Mouse (Mus musculus) mouse embryonic stem cell (cell line): ENCODE data around the gene Bclaf1.

Experiments
- in situ Hi-C, 2 experiments: fragments of 300-500 bp; cut with MboI; formaldehyde crosslinking; loops; 1 replicate in 1 of 2; 3 replicates in 1 of 2; pipeline ENCODE4 v1.14.3; 2019 to 2020; ENCODE audit warnings: low sequenced_read_pairs in 2 of 2, low pct_unique_long_range_greater_than_20kb in 1 of 2, mixed read lengths in 1 of 2; ENCODE audit not compliant: unreplicated experiment in 1 of 2

Gene Bclaf1

DNA sequence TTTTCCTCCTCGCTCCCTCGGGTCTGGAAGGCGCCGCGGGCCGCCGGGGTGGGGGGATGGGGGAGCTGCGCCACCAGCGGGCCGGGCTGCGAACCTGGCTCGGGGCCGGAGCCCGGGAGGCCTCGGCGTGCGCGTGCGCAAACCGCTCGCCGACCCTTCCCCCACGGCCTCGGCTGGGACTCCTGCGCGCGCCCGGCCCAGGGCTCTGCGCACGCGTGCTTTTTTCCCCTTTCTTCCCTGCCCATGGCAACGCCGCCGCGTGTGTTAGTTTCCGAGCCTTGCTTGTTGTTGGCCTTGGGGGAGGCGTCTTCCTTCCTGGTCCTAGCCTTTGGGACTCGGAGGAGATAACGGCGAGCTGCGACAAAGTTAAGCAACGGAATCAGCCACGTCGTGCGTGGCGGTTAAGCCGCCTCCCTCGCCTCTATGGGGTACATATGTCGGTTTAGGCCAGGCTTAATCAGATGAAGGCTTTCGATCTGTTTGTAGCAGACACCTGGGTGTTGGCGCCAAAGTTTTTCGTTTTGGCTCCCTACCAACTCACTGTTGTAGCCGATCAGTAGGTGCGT lies 550 bp downstream of the Bclaf1 start:
- in situ Hi-C loops = no loop called here

DNA sequence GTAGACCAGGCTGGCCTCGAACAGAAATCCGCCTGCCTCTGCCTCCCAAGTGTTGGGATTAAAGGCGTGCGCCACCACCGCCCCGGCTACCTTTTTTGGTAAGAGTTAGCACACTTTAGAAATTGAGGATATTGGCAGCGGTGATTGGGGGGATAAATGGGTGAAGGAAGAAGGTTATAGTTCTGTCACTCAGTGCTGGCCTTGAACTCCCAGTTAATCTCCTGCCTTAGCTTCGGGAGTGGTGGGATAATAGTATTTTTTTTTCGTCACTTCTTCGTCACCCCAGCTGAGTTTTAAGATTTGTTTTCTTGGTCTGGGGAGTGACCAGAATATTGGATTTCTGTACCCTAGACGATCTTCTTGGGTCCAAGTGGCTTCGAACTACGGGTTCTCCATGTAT lies 1.2 kb downstream of the Bclaf1 start:
- in situ Hi-C loops = no loop called here

DNA sequence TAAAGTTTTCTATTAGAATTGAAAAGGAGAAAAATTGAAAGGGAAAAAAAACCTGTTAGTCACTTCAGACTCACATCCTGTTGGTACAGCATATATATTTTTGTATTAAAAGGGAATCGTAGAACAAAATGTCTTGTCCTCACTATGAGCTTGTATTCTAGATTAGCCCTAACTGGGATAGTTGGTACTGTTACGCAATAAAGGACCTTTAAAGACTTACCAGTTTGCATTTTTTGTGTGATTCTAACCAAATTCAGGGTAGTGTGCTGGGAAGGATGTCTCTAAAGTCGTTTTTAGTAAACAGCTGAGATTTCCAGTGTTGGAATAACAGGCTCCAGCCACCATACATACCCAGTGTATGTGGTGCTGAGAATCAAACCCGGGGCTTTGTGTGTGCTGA lies 1.7 kb downstream of the Bclaf1 start:
- in situ Hi-C loops = no loop called here

DNA sequence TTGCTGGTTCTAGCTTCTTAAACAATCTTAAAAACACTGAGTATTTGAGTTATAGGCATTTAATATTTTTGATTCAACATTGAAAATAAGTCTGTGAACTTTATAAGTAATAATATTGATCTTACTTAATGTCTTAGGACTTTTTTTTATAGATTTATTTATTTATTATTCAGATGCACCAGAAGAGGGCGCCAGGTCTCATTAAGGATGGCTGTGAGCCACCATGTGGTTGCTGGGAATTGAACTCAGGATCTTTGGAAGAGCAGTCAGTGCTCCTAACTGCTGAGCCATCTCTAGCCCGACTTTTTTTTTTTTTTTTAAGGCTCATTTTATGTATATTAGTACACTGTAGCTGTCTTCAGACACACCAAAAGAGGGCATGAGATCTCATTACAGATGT lies 2.5 kb downstream of the Bclaf1 start:
- in situ Hi-C loops = no loop called here

DNA sequence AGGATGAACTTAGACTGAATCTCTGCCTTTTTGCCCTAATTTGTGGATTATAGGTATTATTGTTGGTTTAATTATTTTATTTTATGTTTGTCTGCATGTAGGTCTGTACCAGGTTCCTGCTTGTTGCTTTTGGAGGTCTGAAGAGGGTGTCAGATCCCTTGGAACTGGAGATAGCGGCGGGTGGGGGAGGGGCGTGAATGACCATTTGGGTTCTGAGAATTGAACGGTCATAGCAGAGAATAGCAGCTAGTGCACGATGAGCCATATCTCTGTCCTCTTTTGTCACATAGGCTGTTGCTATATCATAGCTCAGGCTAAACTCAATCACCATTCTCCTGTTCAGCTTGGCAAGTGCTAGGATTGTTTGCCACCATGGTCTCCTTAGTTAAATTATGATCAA lies 5.2 kb downstream of the Bclaf1 start:
- in situ Hi-C loops = no loop called here

DNA sequence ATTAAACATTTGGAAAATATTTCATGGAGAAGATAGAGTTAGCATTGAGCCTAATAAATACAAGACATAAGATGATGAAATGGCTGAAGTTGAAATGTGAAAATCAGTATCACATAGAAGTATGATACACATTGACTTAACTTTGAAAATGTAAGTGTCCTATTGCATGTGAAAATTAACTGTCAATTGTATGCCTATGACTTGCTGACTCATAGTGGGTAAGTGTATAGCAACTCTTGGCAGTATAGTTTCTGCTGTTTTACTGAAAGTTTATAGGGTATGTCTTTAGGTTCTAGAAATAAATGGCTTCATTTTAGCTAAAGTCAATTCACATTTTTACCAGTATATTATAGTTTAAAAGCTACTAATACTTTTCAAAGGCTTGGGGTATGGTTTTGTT lies 14.0 kb downstream of the Bclaf1 start:
- in situ Hi-C loops = no loop called here

DNA sequence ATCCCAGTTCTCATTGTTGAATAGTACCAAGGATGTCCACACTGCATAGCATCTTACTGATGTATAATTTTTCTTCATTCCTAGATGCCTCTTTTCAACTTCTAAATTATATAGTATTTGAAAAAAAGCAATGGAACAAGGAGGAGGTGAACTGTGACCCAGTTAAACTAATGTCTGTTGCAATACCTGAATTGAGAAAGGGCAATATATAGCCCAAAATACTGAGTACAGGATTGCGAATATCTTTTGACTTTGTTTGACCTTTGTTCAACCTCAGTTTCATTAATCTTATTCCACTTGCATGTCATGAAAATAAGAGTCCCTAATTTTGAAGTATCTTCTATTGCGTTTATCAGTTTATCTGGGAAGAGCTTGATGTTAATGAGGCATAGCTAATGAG lies 19.0 kb downstream of the Bclaf1 start:
- in situ Hi-C loops = no loop called here

DNA sequence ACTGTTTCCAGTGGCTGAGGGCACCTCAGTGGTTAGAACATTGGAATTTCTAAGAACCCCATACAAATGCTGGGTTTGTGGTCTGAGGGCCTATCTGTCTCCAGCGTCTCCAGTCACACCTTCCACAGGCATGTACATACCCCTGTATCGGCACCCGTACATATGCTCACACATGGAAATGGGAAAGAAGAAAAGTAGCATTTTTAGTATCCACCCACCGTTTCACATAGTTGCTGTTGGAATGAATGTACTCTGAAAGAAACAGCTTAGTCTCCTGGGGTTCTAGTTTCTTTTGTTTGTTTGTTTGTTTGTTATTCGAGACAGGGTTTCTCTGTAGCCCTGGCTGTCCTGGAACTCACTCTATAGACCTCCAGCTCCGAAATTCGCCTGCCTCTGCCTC lies 25.6 kb downstream of the Bclaf1 start:
- in situ Hi-C loops = no loop called here

DNA sequence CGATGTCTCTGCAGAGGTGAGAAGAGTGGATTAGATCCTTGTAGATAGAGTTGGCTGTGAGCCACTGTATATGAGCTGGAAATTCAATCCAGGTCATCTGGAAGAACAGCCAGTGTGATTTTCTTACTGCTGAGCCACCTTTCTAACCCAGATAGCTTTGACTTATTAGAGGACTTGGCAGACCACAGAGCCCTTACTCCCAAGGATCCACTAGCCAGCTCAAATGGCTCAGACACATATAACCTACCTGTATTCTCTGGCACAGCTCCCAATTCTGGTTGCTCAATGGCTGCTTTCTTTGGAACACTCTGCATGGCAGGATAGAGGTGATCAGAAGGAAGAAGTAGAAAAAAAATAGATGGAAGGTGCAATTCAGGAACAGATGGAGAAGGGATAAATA lies 33.5 kb downstream of the Bclaf1 start:
- in situ Hi-C loops = no loop called here

DNA sequence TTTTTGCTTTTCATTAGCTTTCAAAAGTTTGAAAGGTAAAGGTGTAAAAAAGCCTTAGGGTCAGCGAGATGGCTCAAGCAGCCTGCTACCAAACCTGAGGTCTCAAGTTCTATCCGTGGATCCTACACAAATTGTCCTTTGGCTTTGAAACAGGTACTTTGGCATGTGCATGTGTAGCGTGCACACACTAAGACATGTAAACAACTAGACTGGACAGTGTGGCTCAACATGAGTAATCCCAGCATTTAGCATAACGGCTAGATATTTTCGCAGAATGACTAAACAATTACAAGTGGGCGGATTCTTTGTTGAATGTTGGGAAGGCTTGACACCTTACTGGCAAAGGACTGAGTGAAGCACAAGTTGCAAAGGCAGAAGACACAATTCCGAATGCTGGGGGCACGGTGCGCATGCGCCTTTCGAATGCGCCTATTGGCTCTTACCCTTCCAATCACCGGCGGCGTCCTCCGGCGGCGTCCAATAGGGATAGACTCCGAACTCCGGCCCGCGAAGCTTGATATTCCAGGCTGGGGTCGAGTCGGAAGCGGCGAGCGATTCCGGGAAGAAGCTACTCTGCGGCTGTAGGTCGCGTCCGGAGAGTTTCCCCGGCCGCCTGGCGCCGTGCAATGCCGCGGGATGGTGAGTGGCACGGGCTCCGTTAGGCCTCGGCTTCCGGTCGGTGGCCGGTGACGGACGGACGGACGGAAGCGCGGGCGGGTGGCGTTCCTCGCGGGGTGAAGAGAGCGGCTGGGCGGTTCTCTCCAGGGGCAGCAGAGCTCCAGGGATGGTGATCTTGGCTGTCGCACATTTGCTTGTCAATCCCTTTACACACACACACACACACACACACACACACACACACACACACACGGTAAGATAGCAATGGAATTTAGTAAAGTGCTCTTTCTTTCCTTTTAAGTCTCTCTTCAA lies 35.3 kb downstream of the Bclaf1 start, which contains the start of gene Mtfr2:
TSS of gene Mtfr2 (plus strand) at position 486 of the 930 bp plus-strand sequence.
- in situ Hi-C loops = no loop called here

DNA sequence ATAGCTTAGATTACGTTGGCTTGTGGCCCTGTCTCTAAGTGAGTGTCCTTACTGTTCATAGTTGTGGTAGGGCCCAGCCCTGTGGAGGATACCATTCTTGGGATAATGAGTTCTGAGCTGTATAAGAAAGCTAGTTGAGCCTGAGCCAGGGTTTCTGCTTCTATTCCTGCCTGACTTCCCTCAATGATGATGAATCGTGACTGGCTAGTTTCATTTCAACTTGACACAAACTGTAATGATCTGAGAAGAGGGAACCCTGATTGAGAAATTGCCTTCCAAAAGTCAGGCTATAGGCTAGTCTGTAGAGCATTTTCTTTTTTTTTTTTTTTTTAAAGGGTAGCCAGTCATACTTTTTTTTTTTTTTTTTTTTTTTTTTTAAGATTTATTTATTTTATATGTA lies 36.6 kb downstream of the Bclaf1 start:
- in situ Hi-C loops = no loop called here

DNA sequence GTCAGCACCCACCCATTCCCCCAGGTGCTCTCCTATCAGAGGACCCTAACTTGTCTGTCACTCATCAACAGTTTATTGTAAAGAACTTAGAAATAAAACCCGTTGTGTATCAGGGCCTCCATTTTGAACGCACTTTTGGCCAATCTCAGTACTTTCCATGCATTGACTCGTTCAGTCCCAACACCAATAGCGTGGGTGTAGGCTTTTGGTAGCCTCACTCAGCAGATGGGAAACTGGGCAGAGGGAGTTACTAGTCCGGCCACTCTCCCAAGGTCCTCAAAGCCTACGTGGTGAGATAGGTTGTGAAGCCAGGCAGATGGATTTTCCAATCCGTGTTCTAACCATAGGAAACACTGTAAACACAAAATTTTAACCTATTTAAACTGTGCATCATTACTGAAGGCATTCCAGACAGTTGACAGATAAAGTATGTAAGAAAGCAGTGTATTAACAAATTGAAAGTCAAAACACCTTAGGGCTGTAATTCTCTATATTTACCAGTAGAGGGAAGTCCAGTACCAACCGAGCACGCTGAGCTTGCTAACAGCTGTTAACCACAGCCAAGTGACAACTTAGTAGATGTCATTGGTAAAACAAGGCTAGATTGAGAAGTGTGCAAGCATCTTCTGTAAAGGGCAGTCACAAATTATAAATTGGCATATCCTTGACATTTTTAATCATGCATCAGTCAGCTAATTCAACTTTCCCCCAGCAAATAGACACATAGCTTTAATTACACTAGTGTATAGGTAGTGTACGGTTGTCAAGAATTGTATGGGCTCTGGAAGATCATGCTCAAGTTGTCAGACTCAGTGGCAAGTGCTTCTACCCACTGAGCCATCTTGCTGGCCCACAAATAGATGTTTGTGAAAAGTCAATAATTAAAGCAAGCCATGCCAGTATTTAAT lies 49.5 kb downstream of the Bclaf1 start:
- in situ Hi-C loops = loop anchor here (10.0 to 25.0 kb wide), 2 partner anchors 573 to 976 kb away; no protein-coding TSS in a partner anchor

DNA sequence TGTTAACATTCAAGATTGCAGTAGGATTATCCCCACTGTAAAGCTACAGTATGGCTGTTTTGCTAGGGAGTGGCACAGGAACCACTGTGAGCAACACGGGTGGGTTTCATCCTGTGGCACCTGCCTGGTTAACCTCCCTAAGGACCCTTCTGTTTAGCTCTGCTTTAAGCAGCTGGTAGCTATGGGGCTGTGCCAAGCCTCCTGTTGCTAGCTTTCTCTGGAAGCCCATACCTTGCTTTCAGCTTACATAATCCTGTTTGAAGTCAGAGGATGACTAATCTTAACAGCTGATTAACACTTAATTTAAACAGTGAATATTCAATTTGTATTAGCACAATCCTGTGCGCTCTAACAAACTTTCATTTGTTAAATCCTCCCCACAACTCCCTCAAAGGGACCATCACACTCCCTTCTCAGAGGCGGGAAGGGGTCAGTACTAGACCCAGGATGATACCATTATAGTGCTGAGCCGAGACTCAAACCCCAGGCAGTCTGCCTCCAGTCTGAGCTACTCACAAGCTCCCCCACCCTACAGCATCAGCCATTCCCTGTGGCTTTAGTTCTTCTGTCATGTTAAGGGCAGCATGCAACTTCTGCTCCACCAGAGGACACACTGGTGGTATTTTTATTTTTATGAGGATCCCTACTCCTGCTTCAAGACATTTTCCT lies 50.3 kb downstream of the Bclaf1 start:
- in situ Hi-C loops = loop anchor here (10.0 to 25.0 kb wide), 2 partner anchors 572 to 975 kb away; no protein-coding TSS in a partner anchor

DNA sequence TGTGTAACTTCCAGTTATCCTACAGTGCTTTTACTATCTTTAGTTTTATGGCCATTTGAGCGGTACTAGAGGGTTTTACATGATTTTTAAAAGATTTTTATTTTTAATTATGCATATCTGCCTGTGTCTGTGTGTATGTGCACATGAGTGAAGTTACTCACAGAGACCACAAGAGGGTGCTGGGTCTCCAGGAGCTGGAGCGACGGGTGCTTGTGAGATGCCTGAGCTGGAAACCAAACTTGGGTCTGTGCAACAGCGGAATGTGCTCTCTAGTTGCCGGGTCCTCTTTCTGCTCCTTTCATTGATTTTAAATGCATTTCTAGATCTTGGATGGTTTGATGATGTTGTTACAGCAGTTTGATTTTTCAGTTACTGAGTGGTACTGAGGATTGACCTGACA lies 59.8 kb downstream of the Bclaf1 start:
- in situ Hi-C loops = loop anchor here in 1 of 2 experiments (10.0 to 25.0 kb wide), 2 partner anchors 553 to 965 kb away; no protein-coding TSS in a partner anchor

DNA sequence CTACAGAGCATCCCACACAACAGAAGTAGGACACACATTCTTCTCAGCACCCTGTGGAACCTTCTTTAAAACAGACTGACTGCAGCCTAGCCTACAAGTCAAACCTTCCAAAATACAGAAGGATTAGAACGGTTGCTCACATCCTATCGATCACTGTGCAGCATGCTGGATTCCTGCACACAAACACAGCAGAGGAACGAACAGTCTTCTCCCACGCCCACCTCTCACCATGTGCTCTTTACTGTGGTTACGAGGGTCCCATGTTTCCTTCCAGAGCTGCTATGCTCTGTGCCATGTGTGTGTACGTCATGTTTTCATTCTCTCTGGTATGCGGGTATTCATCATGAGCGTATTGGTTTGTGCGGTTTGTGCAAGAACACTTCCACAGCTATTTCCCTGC lies 65.4 kb downstream of the Bclaf1 start:
- in situ Hi-C loops = loop anchor here in 1 of 2 experiments (10.0 kb wide), 1 partner anchor 547 kb away; no protein-coding TSS in a partner anchor

DNA sequence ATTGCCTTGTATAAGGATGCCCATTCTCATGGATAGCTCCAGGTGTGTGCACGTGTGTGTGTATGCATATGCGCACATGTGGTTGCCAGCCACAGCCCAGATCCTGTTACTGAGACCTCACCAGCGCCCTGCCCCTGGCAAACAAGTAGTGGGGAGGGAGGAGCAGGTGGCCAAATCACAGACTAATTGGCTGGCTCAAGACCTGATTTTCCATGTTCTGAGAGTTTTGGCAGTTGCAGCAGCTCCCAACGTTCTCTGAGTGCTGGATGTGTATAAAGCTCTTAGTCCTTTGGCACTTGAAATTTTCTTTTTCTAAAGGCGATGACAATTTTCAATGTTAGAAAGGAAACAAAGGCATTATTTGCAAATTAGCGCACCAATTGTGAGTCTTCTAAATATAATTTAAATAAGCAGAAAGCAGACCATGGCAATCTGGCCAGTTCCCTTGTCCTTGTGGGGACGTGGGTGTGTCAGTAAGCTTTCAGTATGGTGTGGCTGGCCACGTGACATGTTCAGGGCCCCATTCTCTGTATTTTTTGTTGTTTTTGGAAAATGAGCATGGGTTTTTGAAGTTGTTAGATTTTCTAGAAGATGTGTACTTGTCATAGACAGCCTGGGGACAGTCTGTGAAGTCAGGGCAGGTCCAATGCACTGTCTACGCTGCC lies 66.9 kb downstream of the Bclaf1 start:
- in situ Hi-C loops = loop anchor here in 1 of 2 experiments (10.0 kb wide), 1 partner anchor 546 kb away; no protein-coding TSS in a partner anchor

DNA sequence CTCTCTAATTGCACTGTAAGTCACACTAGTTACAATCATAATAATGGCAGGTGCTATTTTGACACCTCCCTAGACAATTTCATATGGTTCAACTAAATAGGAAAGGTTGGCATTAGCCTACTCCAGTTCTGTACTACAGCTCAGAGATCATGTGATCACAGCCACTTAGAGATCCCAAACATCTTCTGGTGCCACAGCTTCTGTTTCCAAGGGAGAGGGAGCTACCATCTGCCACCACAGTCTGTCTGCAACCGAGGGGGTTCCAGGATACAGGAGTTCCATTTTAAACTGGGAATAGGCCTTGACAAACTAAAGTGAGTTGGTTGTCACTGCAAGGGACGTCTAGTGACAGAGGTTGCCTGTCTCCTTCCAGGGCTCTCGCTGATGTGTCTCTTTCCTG lies 68.5 kb downstream of the Bclaf1 start:
- in situ Hi-C loops = no loop called here

DNA sequence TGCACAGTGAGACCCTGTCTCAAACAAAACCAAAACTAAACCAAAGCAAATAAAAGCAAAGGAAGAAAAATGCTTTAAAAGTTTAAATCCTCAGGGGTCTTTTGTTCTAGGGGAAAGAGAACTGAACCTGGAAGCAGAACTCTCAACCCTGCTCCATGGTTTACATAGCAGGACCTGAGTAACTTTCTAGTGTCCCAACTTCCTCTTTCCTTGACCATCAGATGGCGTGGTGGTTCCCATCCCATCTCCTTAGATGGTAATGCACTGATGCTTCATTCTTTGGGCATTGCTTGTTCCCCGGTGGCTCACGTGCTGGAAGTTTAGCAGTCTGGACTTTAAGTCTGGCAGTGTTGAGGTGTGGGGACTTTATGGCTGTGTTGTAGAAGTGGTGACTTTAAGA lies 69.1 kb downstream of the Bclaf1 start:
- in situ Hi-C loops = no loop called here
